15 mouse cellular contexts compared by ENCODE assay signal in genomic region chr1:193971537-193971936, GRCm38 (mm10).
"Had no signal": no experiment of that assay in that cellular context is flagged by ENCODE, and none has a peak within 500 bp of the region (broad histone marks: within the 10 kb centered on the region; RNA-seq: fewer than 3 reads in every experiment).

No protein-coding gene starts in this region.

- H3K4me1 ChIP-seq: midbrain, embryonic 12.5 days; stomach, embryonic 15.5 days had no signal

- H3K4me3 ChIP-seq: midbrain, embryonic 12.5 days; neural tube, embryonic 13.5 days; stomach, embryonic 15.5 days had no signal

- DNase-seq: kidney, adult 9 months; kidney, postnatal 10 days; lung, adult 18-20 months; lung, postnatal 4 days; retina, postnatal 1 day; right cerebral cortex, postnatal 14 days; thymus, adult 2 months; thymus, postnatal 25 days had no signal

- H3K36me3 ChIP-seq: midbrain, embryonic 12.5 days; neural tube, embryonic 13.5 days; stomach, embryonic 15.5 days had no signal

- H3K27ac ChIP-seq: liver, embryonic 14.5 days; midbrain, embryonic 12.5 days; neural tube, embryonic 13.5 days; stomach, embryonic 15.5 days had no signal

- ATAC-seq: intestine, postnatal 0 days; lung, postnatal 0 days; midbrain, embryonic 16.5 days had no signal

- H3K9me3 ChIP-seq: midbrain, embryonic 12.5 days; neural tube, embryonic 13.5 days; stomach, embryonic 15.5 days had no signal

- H3K9ac ChIP-seq: liver, embryonic 14.5 days; midbrain, embryonic 12.5 days; neural tube, embryonic 13.5 days; stomach, embryonic 15.5 days had no signal

- H3K4me2 ChIP-seq: midbrain, embryonic 12.5 days; neural tube, embryonic 13.5 days; stomach, embryonic 15.5 days had no signal

- H3K27me3 ChIP-seq: midbrain, embryonic 12.5 days; neural tube, embryonic 13.5 days; stomach, embryonic 15.5 days had no signal
